Mouse (Mus musculus) heart, embryonic 16.5 days (tissue): ENCODE results near the gene Tifab. TPM values are rescaled to one million over a fixed set of nuclear protein-coding genes. Genes with fewer than 3 reads are reported as not detected.
"Not testable (repeated sequence)": the region's sequence is repeated elsewhere in the genome, so short reads cannot be mapped to it uniquely, and the experiment has no call there.

ENCODE experiments used
- ATAC-seq: fragments of 200-750 bp; cut with Nextera tagmentation; replicated peaks from 2 replicates; pipeline ENCODE4 v1.8.0; 2017; ENCODE audit warnings: moderate number of reproducible peaks; ENCODE audit not compliant: insufficient read depth, low FRiP score; ENCODE audit errors: extremely low read depth
- H3K27ac ChIP-seq: fragments of 300-500 bp; sonication (generic); 2 replicates; pipeline ENCODE4 v1.5.1; 2014; ENCODE audit warnings: mild to moderate bottlenecking, low read length, control low read depth, moderate library complexity
- H3K27me3 ChIP-seq: fragments of 300-500 bp; sonication (generic); 2 replicates; pipeline ENCODE4 v1.6.1; 2014; ENCODE audit warnings: low read length, mixed read lengths; ENCODE audit not compliant: control insufficient read depth, insufficient read depth
- H3K36me3 ChIP-seq: fragments of 300-500 bp; sonication (generic); 2 replicates; pipeline ENCODE4 v1.6.1; 2014; ENCODE audit not compliant: control insufficient read depth, insufficient read depth
- H3K4me1 ChIP-seq: fragments of 300-500 bp; sonication (generic); 2 replicates; pipeline ENCODE4 v1.6.1; 2014; ENCODE audit warnings: low read length, mixed read lengths; ENCODE audit not compliant: control insufficient read depth, insufficient read depth
- H3K4me2 ChIP-seq: fragments of 300-500 bp; sonication (generic); 2 replicates; pipeline ENCODE4 v1.6.1; 2014; ENCODE audit warnings: low read depth, mild to moderate bottlenecking, control low read depth, low read length
- H3K4me3 ChIP-seq: fragments of 300-500 bp; sonication (generic); 2 replicates; pipeline ENCODE4 v1.5.1; 2014; ENCODE audit warnings: mild to moderate bottlenecking, control low read depth, low read length
- H3K9ac ChIP-seq: fragments of 300-500 bp; sonication (generic); 2 replicates; pipeline ENCODE4 v1.6.1; 2014; ENCODE audit warnings: low read length, control low read depth
- H3K9me3 ChIP-seq: fragments of 300-500 bp; sonication (generic); replicated peaks from 2 replicates; pipeline ENCODE4 v1.6.1; 2016; ENCODE audit warnings: low read length; ENCODE audit not compliant: control insufficient read depth
- WGBS: fragments of 180-500 bp; shearing (Covaris S2); extraction: QIAGEN DNeasy Blood & Tissue Kit; methylation state at CpG from one replicate; pipeline ENCODE4 v1.1.7; 2014; 5-methylcytosine and 5-hydroxymethylcytosine counted together
- polyA plus RNA-seq: library from polyadenylated mRNA; unstranded; fragments of >200 nt; fragmentation: Nextera tagmentation; extraction: Ambion mirVana; gene quantifications from 2 replicates; pipeline ENCODE4 v1.2.1, GENCODE M21; 2015

Tifab gene
- polyA plus RNA-seq, 1 experiment from 2014 or later = 2.3 TPM

GRCm38 (mm10) chr13:56214633-56215032 is 35.9 kb upstream of the Tifab start:
- Histone ChIP-seq H3K27ac (no peak overlapping the region), H3K4me1 (no peaks in the 10 kb centered on the region), H3K36me3 (no peaks in the 10 kb centered on the region), H3K4me2 (no peak overlapping the region), H3K4me3 (no peak overlapping the region), H3K27me3 (peaks cover 42% of the 10 kb centered on the region), H3K9ac (no peak overlapping the region), H3K9me3 (0 out of 2 replicates have a peak, but pooled peaks cover 3% of the 10 kb centered on the region)
- no peak for ATAC-seq
- 60% methylated on average over 5 of the region's 5 CpGs for WGBS

DNA sequence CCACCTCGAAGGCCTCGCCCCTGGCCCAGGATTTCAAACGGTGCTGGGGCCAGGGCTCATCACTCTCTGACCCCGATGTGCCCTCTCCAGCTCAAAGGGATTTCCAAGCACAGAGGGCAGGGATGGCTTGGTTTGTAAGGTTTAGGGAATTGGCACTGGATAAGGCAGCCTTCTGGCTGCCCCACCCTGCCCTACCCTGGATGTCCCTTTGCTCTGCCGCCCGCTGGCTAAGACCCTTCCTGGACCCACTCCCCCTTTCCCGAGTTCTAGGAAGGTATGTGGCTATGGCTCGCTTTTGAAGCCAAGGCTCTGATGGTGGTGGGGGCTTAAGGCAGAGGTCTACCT is 30.4 kb upstream of the Tifab start:
- Histone ChIP-seq H3K4me3 (no peak overlapping the region), H3K9ac (no peak overlapping the region), H3K36me3 (no peaks in the 10 kb centered on the region), H3K4me2 (peak overlapping the region; percentile 47), H3K4me1 (no peaks in the 10 kb centered on the region; the same call in 1 of the 2 replicates), H3K27ac (no peak overlapping the region), H3K9me3 (0 out of 2 replicates have a peak, but pooled peaks cover 3% of the 10 kb centered on the region), H3K27me3 (peaks cover 10% of the 10 kb centered on the region)
- 32% methylated on average over 8 of the region's 8 CpGs for WGBS
- no peak for ATAC-seq

GRCm38 (mm10) chr13:56208225-56209066 is 29.8 kb upstream of the Tifab start:
- Histone ChIP-seq H3K36me3 (no peaks in the 10 kb centered on the region), H3K9me3 (0 out of 2 replicates have a peak, but pooled peaks cover 3% of the 10 kb centered on the region), H3K9ac (no peak overlapping the region), H3K4me2 (peak overlapping the region; percentile 47), H3K4me3 (no peak overlapping the region), H3K27ac (no peak overlapping the region), H3K4me1 (no peaks in the 10 kb centered on the region; the same call in 1 of the 2 replicates), H3K27me3 (peaks cover 8% of the 10 kb centered on the region)
- WGBS = 16% methylated on average over 35 of the region's 35 CpGs
- no peak for ATAC-seq

DNA sequence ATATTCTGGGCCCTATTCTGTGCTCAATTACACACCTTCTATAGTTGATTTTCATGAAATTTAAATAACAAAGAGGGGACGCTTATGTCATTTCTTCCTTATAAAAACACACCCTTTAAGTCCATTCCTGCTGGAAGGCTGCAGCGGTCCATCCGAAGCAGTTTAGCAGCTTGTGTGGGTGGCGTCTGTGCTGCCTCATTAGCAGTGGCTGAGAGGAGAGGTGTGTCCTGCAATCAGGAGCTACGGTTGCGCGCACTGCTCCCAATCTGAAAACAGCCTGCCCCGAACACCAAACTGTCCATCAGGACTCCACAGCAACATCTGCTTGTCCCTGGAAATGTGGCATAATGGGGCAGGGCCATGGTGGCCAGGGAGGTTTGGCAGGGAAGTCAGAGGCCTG is 20.8 kb upstream of the Tifab start:
- no peaks in the 10 kb centered on the region for H3K36me3 ChIP-seq
- no peak overlapping the region for H3K4me2 ChIP-seq
- no peak overlapping the region for H3K4me3 ChIP-seq
- H3K27me3 ChIP-seq = peaks cover 17% of the 10 kb centered on the region
- H3K27ac ChIP-seq = no peak overlapping the region
- H3K9me3 ChIP-seq = no peaks in the 10 kb centered on the region
- H3K9ac ChIP-seq = no peak overlapping the region
- WGBS = 75% methylated on average over 8 of the region's 8 CpGs
- no peak for ATAC-seq
- no peaks in the 10 kb centered on the region for H3K4me1 ChIP-seq

DNA sequence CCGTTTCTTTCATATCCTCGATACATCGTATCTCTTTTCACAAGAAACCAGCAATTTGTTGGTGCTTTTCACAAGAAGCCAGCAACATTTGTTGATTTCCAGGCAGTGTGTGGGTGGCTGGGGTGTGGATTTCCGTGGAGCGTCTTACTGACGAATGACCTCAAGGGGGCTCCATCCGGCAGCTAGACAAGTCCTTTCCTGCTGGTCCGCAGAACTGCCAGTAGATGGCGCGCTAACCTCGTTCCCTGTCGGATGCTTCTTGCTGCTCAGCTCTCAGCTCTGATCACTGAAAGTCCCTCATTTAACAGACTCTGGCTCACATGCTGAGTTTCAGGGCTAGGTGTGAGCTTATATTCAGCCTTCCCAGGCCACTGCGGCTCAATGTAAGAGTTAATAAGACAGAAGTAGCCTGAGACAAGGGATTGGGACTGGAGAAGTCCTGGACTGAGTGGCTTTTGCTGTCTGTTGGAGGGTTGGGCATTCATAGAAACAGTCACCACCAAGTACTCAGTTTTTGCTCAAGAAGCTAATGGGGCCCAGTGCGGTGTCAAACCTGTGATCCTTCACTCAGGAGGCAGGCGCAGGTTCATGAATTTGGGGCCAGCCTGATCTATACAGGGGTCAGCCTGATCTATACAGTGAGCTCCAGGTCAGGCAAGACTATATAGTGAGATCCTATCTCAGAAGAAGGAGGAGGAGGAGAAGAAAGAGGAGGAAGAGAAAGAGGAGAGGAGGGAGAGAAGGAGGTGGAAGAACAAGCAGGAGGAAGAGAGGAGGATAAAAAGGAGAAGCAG is 19.0 kb upstream of the Tifab start:
- peaks cover 17% of the 10 kb centered on the region for H3K27me3 ChIP-seq
- WGBS = 7% methylated on average over 15 of the region's 15 CpGs
- H3K4me1 ChIP-seq = no peaks in the 10 kb centered on the region
- peak; percentile 60 for ATAC-seq
- no peaks in the 10 kb centered on the region for H3K36me3 ChIP-seq
- H3K4me3 ChIP-seq = no peak overlapping the region
- no peak overlapping the region for H3K27ac ChIP-seq
- no peak overlapping the region for H3K9ac ChIP-seq
- no peaks in the 10 kb centered on the region for H3K9me3 ChIP-seq
- no peak overlapping the region for H3K4me2 ChIP-seq

- no peaks in the 10 kb centered on the region for H3K9me3 ChIP-seq
- no peak for ATAC-seq
- H3K9ac ChIP-seq = no peak overlapping the region
- WGBS = 78% methylated on average over 12 of the region's 12 CpGs
- no peaks in the 10 kb centered on the region for H3K36me3 ChIP-seq
- H3K4me3 ChIP-seq = no peak overlapping the region
- H3K27me3 ChIP-seq = peaks cover 15% of the 10 kb centered on the region
- H3K4me1 ChIP-seq = no peaks in the 10 kb centered on the region
- H3K4me2 ChIP-seq = no peak overlapping the region
- no peak overlapping the region for H3K27ac ChIP-seq
Measured at GRCm38 (mm10) chr13:56197031-56197430, 18.3 kb upstream of the Tifab start.

- 70% methylated on average over 11 of the region's 11 CpGs for whole genome bisulfite sequencing
- H3K4me1 ChIP-seq, H3K9me3 ChIP-seq, H3K4me2 ChIP-seq, H3K4me3 ChIP-seq, ATAC-seq, H3K36me3 ChIP-seq, H3K27ac ChIP-seq, H3K9ac ChIP-seq: not testable (repeated sequence)
- H3K27me3 ChIP-seq = peaks cover 15% of the 10 kb centered on the region
Measured at GRCm38 (mm10) chr13:56195824-56196223, 17.1 kb upstream of the Tifab start.

DNA sequence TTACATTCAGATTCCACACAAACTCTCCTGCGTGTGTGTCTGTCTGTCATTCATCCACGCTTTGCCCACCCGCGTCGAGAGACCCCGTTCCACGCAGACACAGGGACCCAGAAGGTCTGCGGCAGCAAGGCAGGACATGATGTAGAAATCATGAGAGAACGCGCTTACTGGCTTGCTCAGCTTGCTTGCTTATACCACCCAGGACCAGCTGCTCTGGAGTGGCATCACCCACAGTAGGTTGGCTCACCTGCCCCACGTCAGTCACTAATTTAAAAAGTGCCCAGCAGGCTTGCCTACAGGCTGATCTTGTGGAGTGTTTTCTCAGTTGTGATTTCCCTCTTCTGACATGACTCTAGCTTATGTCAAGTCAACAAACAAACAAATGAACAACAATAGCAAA is 15.5 kb upstream of the Tifab start:
- not testable (repeated sequence) for H3K4me1 ChIP-seq, H3K36me3 ChIP-seq, H3K4me2 ChIP-seq, H3K27ac ChIP-seq, H3K9ac ChIP-seq, ATAC-seq, H3K27me3 ChIP-seq, H3K9me3 ChIP-seq, H3K4me3 ChIP-seq
- WGBS = 84% methylated on average over 11 of the region's 11 CpGs

GRCm38 (mm10) chr13:56191225-56191624 is 12.5 kb upstream of the Tifab start:
- H3K9me3 ChIP-seq = no peaks in the 10 kb centered on the region; the same call in 1 of the 2 replicates
- H3K4me2 ChIP-seq = no peak overlapping the region
- no peak overlapping the region for H3K4me3 ChIP-seq
- H3K27me3 ChIP-seq = no peaks in the 10 kb centered on the region; the same call in 1 of the 2 replicates
- no peak for ATAC-seq
- H3K4me1 ChIP-seq = no peaks in the 10 kb centered on the region
- WGBS = 29% methylated on average over 3 of the region's 3 CpGs
- H3K9ac ChIP-seq = no peak overlapping the region
- H3K27ac ChIP-seq = no peak overlapping the region
- no peaks in the 10 kb centered on the region for H3K36me3 ChIP-seq
